Mouse (Mus musculus): ENCODE data around the gene Phgr1. TPM values are rescaled to one million over a fixed set of nuclear protein-coding genes. Genes with fewer than 3 reads are reported as not detected.

The Phgr1 gene
- polyA plus RNA-seq, 1 experiment, result not detected

DNA sequence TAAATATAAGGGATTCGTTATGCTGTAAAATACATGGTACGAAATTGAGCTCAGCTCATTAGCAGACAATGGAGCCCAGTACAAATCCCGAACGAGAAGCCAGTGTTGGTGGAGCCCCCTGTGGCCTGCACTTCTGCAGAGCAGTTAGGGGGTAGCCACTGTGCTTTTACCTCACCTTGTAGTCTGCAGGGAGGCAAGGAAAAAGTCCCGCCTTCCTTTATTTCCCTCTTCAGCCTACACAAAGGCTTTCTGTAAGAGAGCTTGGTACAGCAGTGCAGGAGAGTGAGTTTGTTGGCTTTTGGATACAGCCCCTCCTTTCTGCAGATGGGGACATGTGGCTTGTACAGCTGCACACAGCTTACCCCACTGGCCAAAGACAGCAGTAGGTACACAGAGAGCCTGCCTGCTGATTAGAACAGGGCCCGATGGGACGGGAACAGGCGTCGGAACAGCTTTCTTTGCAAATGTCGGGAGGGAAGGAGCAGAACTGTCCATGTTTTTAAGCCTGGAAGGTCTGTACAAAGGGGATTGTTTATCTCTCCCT, 23.2 kb upstream of the Phgr1 start:
- no peak for DNase-seq (ENCODE audit: extremely low spot score in 1 of 2, low spot score in 1 of 2)

DNA sequence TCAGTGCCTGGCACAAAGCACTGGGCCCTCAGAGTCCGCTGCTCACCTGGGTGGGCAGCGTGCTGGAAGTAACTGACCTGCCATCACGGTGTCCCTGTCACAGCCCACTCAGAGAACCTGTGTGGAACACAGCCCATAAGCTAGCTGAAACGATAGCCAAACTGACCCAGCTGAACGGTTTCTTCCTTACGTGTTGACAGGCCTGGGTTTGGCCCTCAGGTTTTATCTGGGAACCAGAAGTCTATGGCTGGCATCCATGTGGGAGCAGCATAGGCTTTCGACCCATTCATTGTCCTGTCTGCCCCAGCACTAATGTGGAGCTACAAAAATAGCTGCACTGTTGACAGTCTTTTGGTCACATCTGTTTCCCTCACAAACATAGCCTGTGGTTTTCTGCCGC, 22.1 kb upstream of the Phgr1 start:
- no peak for DNase-seq (ENCODE audit: extremely low spot score in 1 of 2, low spot score in 1 of 2)

DNA sequence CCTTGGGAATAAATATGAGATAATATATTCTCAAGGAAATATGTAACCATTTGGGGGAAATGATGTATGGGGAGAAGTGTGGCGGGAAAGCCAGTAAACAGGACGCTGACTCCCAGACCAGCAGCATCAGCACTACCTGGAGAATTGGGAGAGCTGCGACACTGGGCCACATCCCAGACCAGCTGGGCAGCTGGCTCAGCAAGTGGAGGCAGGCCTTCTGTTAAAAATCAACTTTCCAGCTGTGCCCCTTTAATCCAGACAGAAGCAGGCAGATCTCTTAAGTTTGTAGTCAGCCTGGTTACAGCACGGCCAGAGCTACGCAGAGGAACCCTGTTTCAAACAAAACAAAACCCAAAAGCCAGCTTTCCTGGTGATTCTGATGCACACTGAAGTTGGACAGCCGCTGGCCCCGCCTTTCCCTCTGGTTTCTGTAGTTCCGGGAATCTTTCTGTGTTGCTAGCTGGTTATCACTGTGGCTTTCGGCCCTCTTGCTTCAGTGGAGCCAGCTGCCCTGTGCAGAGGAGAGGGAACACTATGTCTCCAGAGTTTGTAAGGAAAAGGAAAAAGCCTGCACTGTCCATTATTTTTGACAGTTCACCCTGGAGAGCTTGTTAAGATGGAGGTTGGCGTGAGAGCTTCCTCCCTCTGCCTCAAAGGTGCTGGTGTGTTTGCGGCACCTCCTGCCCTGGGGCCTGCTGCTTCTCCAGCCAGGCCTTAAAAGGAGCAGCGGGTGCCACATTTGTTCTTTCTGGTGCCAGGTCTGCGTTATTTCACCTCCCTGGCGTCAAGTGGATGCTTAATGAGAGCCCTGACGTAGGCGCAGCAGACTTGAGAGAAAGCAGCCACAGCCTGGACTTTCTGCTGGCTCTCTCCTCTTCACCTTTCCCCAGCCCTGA, 20.4 kb upstream of the Phgr1 start:
- DNase-seq (ENCODE audit: extremely low spot score in 1 of 2, low spot score in 1 of 2), result no peak

DNA sequence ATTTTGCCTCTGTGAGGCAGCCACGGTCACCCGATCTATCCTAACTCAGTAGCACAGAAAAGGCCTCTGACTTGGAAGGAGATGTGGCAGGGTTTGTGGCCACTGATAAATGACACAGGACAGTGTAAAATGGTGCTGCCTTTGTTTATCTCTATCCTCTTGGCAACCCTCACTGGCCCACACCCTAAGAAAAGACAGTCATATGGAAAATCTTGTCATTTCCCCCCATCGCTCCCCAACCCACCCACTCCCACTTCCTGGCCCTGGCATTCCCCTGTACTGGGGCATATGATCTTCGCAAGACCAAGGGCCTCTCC, 19.8 kb upstream of the Phgr1 start:
- no peak for DNase-seq (ENCODE audit: extremely low spot score in 1 of 2, low spot score in 1 of 2)

DNA sequence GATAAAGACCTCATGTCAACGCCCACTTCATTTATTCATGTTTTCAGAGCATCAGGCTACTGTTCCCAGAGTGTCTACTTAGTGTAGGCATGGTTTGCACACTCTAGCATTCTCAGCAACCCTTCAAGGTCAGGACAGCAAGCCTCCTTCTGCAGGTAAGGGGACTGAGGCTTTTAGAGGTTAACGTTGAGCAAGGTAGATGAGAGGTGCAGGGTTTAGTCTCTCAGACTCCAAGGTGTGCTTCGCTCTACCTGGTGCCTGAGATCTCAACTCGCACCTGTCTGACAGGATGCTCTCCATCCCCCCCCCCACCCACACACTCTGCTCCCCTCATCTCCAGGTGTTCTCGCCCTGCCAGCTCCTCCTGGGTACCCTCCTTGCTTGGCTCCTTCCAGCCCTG, 18.4 kb upstream of the Phgr1 start:
- DNase-seq (ENCODE audit: extremely low spot score in 1 of 2, low spot score in 1 of 2), result no peak

DNA sequence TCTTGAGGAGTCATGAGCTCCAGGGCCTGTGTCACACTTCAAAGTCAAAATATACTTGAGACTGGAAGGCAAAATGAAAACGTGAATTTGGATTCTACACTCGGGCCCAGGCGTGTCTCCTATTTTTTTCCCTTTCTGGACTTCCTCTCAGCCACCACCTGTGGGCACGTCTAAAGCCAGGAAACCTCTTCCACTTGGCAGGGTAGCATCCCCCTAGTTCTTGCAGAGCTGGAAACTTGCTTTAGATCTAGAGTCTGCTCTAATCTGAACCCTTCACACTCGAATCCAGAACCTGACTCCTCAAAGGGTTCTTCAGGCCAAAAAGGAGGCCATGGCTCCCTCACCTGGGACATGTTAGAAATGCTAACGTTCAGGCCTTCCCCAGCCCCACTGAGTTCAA, 17.2 kb upstream of the Phgr1 start:
- no peak for DNase-seq (ENCODE audit: extremely low spot score in 1 of 2, low spot score in 1 of 2)

DNA sequence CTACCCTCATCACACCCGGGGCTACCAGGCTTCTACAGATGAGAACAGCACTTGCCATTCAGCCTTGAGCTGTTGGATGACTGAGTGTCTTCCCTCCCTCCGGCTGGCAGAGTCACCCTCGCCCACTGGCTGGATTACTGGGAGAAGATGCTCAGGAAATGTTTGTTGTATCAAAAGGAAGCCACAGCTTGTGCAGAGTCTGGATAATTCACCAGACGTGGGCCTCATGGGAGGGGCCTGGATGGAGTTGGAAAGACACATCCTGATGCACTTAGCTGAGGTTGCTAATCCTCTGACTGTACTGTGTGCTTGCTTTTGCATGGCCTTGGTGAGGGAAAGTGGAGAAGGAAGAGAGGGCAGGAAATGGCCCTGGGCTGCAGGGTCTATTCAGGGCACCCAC, 16.5 kb upstream of the Phgr1 start:
- no peak for DNase-seq (ENCODE audit: extremely low spot score in 1 of 2, low spot score in 1 of 2)

DNA sequence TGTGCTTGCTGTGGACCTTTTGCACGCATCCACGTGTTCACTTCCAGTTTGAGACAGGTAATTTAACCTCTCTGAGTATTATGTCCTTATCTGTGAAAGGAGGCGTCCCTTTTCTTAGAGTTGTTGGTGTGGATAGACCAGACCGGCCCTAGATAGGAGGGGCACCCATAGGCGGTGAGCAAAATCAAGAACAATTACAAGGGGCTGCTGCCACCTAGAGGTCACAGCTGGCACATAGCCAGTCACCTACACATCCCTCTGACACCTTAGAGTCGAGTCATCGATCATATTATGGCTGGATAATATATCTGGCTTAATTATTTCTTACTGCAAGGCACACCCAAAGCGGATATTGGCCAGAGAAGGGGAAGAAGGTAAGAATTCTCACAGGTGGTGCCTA, 12.7 kb upstream of the Phgr1 start:
- peak in 1 of 2 experiments; percentile 58 for DNase-seq (ENCODE audit: extremely low spot score in 1 of 2, low spot score in 1 of 2)

DNA sequence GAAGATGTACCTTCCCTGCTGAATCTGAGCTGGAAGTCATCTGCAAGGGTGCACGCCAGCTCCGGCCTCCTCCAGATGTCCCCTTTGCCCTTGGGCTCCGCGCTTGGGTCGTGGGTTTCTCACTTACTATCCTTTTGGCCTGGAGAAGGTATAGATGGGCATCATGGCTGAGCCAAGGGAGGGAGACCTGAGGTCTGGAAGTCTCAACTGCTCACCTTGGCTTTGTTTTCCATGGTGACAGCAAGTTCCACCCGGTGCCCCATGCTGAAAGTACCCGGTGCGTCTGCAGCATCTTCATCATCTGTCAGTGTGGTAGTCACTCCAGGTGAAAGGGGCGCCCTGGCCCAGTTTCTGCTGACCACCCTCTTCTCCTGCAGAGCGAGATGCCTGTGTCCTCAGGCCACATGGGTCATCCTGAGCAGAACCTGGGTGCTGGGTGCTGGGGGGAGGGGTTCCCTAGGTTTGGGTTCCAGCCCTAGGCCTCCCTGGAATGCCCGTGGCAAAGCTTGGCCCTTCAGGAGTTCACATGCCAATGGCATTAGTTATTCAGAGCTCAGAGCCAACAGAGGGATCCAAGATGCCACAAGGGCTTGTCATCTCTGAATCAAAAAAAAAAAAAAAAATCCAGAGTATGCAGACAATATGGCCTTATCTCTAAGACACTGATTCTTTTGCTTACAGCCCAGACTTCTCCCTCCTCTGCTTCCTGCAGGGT, 12.1 kb upstream of the Phgr1 start:
- DNase-seq (ENCODE audit: extremely low spot score in 1 of 2, low spot score in 1 of 2), result no peak

DNA sequence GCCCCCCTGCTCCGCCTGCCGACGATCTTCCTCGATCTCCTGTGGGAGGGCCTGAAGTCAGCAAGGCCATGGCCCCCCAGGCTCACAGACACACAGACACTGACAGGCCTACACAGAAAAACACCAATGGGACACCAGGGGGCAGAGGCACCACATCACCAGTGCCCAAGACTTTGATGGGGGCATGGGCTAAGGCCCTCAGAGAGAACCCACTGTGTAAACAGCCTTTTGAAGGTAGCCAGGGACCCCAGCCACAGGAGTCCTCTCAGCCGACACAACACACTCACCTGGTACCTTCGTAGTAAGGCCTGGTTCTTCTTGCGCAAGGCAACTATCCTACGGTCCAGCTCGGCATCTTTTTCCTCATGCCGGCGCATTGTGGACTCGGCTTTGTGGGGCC, 11.2 kb upstream of the Phgr1 start:
- DNase-seq (ENCODE audit: extremely low spot score in 1 of 2, low spot score in 1 of 2), result no peak

DNA sequence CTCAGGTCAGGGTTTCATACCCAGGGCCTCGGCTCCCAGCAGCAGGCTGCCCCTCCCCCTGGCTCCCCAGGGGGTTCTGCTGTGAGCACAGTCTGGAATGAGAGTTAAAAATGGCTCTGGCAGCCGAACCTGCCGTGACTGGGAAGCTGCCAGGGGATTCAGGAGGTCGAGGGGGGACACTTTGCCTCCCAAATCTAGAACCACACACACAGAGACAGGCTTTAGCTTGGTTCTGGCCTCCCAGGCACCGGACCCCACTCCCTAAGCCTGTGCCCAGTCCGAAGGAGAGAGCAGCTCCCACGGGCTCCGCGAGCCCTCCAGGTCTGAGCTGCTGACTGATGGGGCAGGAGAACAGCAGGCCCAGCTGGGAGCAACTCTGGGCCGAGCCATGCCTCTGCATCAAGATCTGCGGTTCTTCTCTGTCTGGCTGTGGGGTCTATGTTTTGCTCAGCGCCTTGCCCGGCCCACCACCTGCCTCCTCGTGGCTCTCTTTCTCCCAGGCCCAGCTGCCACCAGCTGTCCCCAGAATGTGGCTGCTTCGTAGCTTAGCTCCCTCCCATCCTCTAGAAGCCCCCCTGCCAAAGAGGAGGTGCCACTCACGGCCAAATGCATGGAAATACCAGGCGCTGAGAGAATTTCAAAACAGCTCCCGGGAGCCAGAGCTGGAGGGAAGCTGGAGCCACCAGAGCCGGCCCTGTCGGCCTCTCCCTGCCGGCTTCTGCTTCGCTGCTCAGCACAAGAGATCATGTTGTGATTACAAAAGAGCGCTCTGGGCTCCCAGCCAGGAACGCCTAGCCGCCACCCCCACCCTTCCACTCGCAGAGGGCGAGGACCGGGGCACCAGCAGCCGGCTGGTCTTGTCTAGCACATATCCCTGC, 10.4 kb upstream of the Phgr1 start, which contains the start of gene Ccdc9b:
Ccdc9b (minus strand) TSS at position 756 of the 878 bp plus-strand sequence.
- peak; percentile 63 to 92 for DNase-seq (ENCODE audit: extremely low spot score in 1 of 2, low spot score in 1 of 2)

DNA sequence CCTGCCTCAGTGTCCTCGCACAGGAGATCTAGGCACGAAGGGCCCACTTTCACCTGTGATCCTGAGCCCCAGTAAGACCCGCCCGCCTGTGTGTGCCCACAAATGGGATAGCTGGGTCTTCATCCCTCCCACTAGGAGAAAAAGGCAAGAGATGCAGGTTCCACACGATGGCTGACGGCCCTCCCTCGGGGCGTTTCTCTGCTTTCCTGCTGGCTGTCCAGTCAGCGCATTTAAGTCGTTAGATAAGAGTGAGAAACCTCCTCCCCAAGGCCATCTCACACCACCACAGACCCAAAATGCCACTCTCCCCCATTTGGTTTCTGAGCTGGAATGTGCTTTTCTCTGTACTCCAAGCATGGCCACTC, 9.8 kb upstream of the Phgr1 start:
- DNase-seq (ENCODE audit: extremely low spot score in 1 of 2, low spot score in 1 of 2), result no peak

DNA sequence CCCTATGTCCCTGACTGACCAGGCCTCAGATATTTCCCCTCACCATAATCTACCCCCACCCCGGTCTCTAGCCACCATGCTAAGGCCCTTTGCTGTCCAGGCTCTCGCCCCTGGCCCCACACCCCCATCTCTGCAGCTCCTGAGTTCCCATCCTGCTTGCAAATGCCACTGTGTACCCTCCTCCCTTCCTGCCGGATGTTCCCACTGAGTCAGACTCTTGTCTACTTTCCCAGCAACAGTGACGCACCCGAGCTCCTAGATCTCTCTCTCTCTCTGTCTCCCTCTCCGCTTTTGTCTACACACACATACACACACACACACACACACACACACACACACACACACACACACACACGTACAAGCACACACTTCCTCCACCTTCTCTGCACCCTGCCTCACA, 9.1 kb upstream of the Phgr1 start:
- DNase-seq (ENCODE audit: extremely low spot score in 1 of 2, low spot score in 1 of 2), result peak; percentile 54 to 70

DNA sequence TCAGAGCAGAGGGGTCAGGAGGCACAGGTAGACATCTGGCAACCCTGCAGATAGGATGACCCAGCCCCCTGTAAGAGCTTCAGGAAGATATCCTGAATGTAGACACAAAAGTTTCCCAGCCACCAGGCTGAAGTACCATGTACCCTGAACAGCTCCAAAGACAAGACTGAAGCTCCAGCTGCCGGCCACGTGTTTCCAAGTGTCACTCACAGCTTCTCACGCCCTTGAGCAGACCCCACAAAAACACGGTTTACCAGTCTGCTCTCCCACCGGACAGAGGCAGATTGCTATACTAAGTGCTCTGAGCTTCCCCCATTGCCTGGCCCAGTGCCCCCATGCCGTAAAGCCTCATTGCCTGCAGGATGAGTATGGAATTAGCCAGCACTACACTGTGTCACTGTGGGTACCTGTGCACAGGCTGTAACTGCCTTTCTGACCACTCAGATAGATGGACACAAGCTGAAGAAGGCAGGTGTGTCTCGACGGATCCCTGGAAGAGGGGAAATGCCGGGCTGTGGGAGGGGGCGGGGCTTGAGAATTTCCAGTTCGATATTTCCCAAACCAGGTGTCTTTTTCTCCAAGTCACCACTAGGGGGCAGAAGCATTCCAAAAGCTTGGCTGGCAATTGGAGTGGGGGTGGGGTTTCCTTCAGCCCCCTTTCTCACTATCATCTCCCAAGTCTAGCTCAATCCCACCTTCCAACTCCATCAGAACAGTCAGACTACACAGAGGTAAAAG, 8.3 kb upstream of the Phgr1 start:
- DNase-seq (ENCODE audit: extremely low spot score in 1 of 2, low spot score in 1 of 2), result peak in 1 of 2 experiments; percentile 85

DNA sequence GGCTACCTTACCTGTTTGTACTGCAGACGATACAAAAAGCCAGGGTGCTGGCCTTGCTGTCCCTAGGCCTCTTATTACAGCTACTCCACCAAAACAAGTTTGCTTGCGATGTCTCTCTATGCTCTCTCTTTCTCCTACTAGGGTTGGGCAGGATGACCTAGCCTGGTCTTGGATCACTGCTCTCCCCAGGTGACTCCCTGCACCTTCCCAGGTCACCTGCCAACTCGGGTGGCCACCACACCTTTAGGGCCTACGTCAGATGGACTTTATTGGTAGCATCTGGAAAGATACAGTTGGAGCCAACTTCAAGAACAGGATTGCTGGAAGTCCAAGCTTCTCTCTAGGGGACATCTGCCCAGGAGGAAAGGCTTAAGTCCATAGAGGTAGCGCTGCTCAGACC, 7.7 kb upstream of the Phgr1 start:
- no peak for DNase-seq (ENCODE audit: extremely low spot score in 1 of 2, low spot score in 1 of 2)

DNA sequence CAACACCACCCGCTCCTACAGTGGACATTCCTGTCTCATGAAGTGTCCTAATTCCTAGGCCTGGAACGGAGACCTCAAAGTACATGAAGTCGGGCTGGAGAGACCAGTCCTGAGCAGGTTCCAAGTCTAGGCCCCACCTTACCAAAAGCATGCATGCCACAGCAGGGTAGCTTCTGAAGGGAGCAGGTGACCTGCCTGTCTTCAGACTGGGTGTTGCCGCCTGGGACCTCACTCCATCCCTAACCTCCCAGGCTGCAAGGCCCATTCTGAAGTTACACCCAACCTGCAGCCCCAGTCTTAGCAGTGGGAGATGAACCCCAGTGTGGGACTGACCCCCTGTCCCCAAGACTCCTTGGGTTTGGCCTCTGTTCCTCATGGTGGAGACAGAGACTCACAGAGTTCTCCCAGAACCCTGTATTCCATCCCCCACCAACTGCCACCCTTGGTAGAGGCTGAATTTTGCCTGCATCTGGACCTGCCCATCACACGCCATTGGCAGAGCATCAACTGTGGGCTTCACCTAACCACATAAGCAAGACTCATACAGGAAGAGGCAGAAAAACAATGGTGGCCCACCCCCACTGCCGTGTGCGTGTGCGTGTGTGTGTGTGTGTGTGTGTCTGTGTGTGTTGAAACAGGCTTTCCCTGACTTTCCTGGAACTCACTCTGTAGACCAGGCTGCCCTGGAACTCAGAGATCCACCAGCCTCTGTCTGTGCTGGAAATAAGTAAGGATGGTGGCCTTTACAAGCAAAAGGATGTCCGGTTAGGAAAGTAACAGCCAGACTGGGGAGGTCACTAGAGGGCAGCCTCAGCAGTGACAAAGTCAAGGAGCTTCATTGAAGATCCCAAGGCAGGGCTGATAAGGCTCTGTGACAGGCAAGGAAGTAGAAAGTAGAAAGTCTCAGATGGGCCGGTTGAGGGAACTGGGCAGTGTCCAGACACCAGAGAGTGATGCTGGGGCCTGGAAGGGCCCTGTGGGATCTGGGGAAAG, 6.2 kb upstream of the Phgr1 start:
- DNase-seq (ENCODE audit: extremely low spot score in 1 of 2, low spot score in 1 of 2), result no peak

DNA sequence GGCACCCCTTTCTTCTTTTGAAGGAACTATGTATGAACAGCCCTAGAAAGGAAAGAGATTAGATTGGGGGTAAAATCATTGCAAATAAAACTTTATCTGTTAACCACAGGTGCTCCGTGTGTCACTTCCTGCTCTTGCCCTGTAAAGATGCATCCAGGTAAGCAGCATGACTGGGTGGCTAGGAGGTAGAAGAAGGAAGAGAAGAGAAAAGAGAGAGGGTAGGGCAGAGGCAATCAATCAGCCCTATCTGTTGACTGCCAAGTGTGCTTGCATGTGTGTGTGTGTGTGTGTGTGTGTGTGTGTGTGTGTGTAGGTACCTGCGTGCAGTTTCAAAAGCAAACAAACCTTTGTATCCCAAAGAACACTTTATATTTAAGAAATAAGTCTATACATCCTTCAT, 2.0 kb downstream of the Phgr1 start:
- DNase-seq (ENCODE audit: extremely low spot score in 1 of 2, low spot score in 1 of 2), result no peak

DNA sequence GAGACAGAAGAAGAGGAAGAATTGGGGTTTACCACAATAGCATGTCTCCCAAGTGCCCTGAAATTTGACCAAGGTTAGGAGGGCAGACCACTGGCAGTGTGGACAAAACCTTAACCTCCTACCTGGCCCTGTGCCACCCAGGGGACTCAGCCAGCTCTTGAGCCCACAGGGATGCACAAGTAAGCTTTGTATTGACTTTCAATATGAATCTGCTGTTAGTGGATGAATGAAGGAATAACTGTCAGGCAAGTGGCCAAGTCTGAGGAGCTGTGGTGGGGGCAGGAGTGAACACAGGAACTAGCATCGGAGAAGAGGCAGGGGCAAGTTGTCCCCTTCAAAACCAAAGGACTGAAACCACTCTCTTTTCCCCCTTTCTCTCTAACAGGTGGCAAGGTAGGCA, 2.8 kb downstream of the Phgr1 start:
- peak in 1 of 2 experiments; percentile 73 for DNase-seq (ENCODE audit: extremely low spot score in 1 of 2, low spot score in 1 of 2)

DNA sequence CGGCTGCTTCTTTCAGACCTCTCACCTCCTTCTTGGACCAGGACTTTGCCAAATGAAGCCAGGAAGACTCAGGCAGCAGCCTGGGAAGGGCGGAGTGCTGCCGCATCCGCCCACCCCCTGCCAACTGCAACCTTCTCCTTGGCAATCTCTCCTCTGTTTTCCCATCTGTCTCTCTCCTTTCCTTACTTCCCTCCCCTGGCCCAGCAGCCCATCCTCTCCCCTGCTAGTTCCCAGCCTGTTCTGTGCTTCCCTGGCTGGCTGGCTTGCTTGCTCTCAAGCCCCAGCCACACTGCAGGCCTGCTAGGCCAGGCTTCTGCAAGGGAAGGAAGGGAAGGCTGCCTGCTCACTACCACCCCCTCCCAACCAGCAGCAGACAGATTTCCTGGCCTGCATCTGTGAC, 3.3 kb downstream of the Phgr1 start:
- DNase-seq (ENCODE audit: extremely low spot score in 1 of 2, low spot score in 1 of 2), result peak; percentile 73 to 86
